Mouse (Mus musculus) spleen, embryonic (tissue): ENCODE results near the gene Lce3d.

ENCODE experiments used
- CTCF ChIA-PET: fragments of 350-600 bp; sonication (Branson Sonifier 250); formaldehyde crosslinking; loops from one replicate; lab custom pipeline; 2022; lab: Charles Lee

The Lce3d gene

GRCm38 (mm10) chr3:92957090-92957489 is at the start of gene Lce3d:
Lce3d (plus strand) TSS chr3:92957390.
- CTCF ChIA-PET = no interaction called here

- CTCF ChIA-PET = interaction anchor here (0.7 kb wide), 1 partner anchor 10 kb away, joined by 12 read pairs; no protein-coding TSS in a partner anchor
Measured at GRCm38 (mm10) chr3:92907571-92907970, 49.6 kb upstream of the Lce3d start.

- CTCF ChIA-PET = no interaction called here
Measured at GRCm38 (mm10) chr3:92920364-92920763, 36.8 kb upstream of the Lce3d start.

- CTCF ChIA-PET = no interaction called here
Measured at GRCm38 (mm10) chr3:92926130-92926529, 31.1 kb upstream of the Lce3d start, which contains the start of gene Lce3a. Lce3a (minus strand) TSS chr3:92926230.

- CTCF ChIA-PET = no interaction called here
Measured at GRCm38 (mm10) chr3:92932679-92933078, 24.5 kb upstream of the Lce3d start, which contains the start of gene Lce3b. Lce3b (plus strand) TSS chr3:92932979.

GRCm38 (mm10) chr3:92944186-92944585 is 13.0 kb upstream of the Lce3d start, which contains the start of gene Lce3c:
Lce3c (plus strand) TSS chr3:92944486.
- CTCF ChIA-PET = no interaction called here

GRCm38 (mm10) chr3:92966761-92967160 is 9.6 kb downstream of the Lce3d start, which contains the start of gene Lce3e:
Lce3e (plus strand) TSS chr3:92967061.
- CTCF ChIA-PET = no interaction called here

GRCm38 (mm10) chr3:92978484-92978883 is 21.3 kb downstream of the Lce3d start:
- CTCF ChIA-PET = no interaction called here

GRCm38 (mm10) chr3:92991926-92992325 is 34.7 kb downstream of the Lce3d start, which contains the start of gene Lce3f:
Lce3f (plus strand) TSS chr3:92992226.
- CTCF ChIA-PET = no interaction called here

- CTCF ChIA-PET = no interaction called here
Measured at GRCm38 (mm10) chr3:92998691-92999090, 41.5 kb downstream of the Lce3d start.

- CTCF ChIA-PET = interaction anchor here (0.6 kb wide), 1 partner anchor 13 kb away, joined by 4 read pairs; no protein-coding TSS in a partner anchor
Measured at GRCm38 (mm10) chr3:93000621-93001020, 43.4 kb downstream of the Lce3d start.

- CTCF ChIA-PET = no interaction called here
Measured at GRCm38 (mm10) chr3:93002843-93003242, 45.7 kb downstream of the Lce3d start.
